Mouse (Mus musculus) neutrophil, adult 5-6 weeks (primary cell): Measurements from ENCODE around the gene Rbp7. TPM values are rescaled to one million over a fixed set of nuclear protein-coding genes. Genes with fewer than 3 reads are reported as not detected.
"Not testable (repeated sequence)": the region's sequence is repeated elsewhere in the genome, so short reads cannot be mapped to it uniquely, and the experiment has no call there.

ENCODE experiments used
- ATAC-seq: fragments of 151-379, 151-347 bp; 2 replicates; pipeline ENCODE4 v1.8.0; 2017; ENCODE audit warnings: mild to moderate bottlenecking, moderate TSS enrichment; ENCODE audit not compliant: insufficient number of reproducible peaks, poor library complexity, low FRiP score, severe bottlenecking; ENCODE audit errors: extremely low read depth
- total RNA-seq: library from RNA; stranded (forward); fragments of 200-1000 nt; gene quantifications from 2 replicates; pipeline ENCODE4 v1.2.3, GENCODE M21; 2017

Rbp7 gene
- total RNA-seq: not detected in 2 replicates

- ATAC-seq: no peak
Measured at GRCm38 (mm10) chr4:149454879-149455278, at the start of gene Rbp7. Gene Rbp7, minus strand, starts transcription at chr4:149454978.

GRCm38 (mm10) chr4:149504363-149504762 lies 49.6 kb upstream of the Rbp7 start:
- ATAC-seq: no peak

- no peak for ATAC-seq
Measured at GRCm38 (mm10) chr4:149499790-149500189, 45.0 kb upstream of the Rbp7 start.

GRCm38 (mm10) chr4:149498901-149499300 lies 44.1 kb upstream of the Rbp7 start:
- ATAC-seq: no peak

- ATAC-seq: no peak
Measured at GRCm38 (mm10) chr4:149496612-149497011, 41.8 kb upstream of the Rbp7 start.

DNA sequence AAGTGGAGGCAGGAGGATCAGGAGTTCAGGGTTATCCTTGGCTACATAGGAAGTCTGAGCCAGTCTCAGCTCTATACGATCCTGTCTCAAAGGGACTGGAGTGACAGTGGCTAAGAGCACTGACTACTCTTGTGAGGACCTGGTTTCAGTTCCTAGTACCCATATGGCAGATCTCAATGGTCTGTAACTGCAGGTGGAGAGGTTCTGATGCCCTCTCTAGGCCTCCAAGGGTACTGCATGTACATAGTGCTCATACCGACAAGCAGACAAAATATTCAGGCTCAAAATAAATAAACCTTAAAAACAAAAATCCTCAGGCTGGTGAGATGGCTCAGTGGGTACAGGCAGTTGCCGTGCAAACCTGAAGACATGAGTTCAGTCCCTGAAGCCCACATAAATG lies 36.4 kb upstream of the Rbp7 start:
- ATAC-seq: no peak

GRCm38 (mm10) chr4:149489415-149490240 lies 34.9 kb upstream of the Rbp7 start:
- ATAC-seq: no peak

GRCm38 (mm10) chr4:149487729-149488128 lies 33.0 kb upstream of the Rbp7 start:
- ATAC-seq: no peak

DNA sequence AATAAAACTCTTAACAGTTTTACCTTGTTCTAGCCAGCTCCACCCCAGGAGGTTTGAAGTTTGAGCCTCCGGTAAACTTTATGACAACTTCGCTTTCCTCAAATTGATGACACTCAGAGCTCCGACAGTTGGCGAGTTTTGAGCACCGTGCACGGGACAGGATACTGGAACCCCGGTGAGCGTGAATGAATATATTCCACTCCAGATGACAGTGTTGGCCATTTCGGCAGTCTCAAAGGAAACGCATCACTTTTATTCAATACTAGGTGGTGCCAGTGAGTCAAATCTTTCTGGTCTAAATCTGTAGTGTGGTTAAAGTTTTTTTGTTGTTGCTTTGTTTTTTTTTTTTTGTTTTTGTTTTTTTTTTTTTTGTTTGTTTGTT lies 31.0 kb upstream of the Rbp7 start:
- ATAC-seq: no peak

DNA sequence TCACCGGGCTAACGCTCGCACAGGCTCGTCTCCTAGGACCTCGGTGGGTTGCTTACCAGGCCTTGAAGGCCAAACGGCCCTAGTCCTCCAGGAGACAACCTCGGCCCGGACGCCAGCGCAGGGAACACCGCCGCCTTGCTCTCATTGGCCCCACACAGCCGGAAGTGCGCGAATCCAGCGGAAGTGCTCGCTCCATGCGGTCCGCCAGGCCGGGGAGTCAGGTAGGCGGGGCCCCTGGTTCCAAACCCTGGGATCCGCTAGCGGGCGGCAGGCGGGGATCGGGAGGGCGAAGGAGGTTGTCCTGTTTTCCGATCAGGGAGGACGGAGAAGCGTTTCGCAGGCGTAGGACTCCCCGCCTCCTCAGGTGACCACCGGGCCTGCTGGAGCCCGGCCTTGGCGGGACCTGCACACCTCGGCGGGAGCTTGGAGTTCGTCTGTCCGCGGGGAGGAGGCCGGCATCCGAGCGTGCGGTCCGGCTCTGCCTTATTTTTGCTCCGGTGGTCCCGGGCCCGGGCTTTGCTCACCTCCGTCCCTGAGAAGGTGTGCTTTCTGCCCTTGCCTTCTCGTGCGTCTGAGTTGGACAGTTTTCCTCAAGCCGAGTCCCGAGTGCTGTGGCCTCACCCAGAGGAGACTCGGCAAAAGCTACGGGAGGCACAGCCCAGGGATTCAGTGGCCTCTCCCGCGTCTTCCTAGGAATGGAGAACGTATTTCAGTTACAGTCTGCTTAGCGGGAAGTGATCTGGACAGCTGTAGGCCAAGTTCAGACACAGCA lies 30.5 kb upstream of the Rbp7 start, which contains the start of the genes Nmnat1 and Lzic:
Gene Nmnat1, minus strand, starts transcription at position 150 of the 772 bp plus-strand sequence.
Gene Lzic, plus strand, starts transcription at position 177 of the 772 bp plus-strand sequence.
- peak; percentile 88 for ATAC-seq

- no peak for ATAC-seq
Measured at GRCm38 (mm10) chr4:149484566-149484965, 29.8 kb upstream of the Rbp7 start.

DNA sequence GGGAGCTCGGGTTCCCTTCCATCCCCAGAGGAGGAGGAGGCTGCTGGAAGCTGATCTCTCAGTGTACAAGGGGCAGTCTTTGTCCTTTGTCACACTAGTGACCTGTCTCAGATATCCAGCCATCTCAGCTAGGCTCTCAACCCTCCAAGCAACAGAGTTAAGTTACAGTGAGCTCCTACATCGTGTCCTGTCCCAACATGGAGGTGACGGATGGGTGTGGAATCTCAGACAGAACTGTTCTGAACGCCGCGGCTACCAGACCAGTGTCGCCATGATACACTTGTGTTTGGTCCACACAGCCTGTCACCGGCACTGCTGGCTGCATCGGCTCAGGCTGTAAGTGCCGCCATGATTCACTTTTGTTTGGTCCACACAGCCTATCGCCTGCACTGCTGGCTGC lies 22.3 kb upstream of the Rbp7 start, which contains the start of gene Tmem274:
Gene Tmem274, plus strand, starts transcription at position 301 of the 400 bp plus-strand sequence.
- ATAC-seq: no peak

GRCm38 (mm10) chr4:149475096-149475495 lies 20.3 kb upstream of the Rbp7 start:
- ATAC-seq: no peak

- ATAC-seq: no peak
Measured at GRCm38 (mm10) chr4:149469557-149469956, 14.8 kb upstream of the Rbp7 start.

DNA sequence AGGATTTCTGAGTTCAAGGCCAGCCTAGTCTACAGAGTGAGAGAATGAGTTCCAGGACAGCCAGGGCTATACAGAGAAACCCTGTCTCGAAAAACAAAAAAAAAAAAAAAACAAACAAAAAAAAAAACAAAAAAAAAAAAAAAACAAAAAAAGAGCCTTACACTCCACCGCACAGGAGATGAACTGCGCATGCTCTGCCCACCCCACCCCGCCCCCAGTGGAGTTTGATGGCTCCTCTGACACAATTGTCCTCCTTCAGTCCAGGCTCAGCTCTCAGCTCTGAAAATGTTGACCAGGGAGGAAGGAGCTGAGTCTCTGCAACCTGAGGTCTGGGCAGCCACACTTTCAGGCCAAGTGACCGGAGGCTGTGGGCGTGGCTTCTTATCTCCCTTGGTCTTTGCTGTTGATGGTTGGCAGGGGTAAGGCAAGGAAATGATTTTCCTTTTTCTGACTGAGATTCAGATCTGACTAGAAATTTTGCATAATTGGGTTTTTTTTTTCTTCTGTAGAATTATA lies 8.7 kb upstream of the Rbp7 start:
- no peak for ATAC-seq

DNA sequence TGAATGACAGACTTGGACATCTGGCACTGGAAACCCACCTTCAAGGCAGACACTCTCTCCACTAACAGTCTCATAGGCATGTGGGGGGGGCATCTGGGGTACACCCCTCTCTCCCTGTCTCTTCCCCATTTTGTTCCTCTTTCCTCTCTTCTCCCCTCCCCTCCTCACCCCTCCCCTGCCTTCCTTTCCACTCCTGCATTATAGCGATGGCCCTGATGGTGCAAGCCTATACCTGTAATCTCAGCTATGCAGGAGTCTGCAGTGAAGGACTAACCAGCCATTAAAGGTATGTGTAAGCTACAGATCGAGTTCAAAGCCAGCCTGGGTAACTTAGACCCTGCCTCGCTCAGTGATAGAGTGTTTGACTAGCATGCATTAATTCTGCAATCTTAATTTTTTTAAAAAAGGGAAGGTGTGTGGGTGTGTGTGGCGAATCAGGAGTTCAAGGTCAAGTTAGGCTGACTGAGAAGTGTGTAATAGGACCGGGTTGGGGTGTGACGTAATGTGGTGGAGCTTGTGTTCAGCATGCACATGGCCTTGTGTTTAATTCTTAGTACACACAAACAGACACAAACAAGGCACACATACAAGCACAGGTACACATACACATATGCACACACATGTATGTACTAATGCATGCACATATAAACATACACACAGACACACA lies 7.7 kb upstream of the Rbp7 start:
- no peak for ATAC-seq

DNA sequence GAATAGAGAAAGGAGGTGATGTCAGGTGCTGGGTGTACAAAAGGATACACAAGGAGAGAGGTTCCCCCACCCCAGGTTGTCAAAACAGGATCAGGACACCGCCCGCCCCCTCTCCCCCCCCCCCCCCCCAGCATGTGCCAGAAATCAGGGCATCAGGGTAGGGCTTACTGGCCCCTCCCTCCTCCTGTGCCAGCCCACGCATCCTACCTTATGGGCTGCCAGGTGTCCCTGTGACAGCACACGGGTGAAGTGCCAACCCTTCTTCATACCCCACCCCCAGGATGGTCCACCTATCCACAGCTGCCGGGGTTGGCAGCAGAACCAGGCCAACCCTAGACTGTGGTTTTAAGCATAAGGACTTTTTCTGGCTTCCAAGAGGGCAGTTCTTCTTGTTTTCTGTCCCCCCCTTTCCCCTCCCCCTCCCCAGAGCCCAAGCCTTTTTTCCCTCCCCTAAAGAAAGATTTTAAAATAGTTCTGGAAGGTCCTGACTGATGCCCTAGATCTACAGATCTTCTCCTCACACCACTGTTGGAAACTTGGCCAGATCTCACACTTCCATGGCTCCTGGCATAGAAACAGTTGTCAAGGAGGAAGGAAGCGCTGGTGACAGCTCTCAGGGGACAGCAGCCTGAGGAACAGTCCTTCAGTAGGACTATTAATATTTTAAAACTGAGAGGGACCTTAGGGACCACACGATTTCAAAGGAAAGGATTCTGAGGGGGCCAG lies 7.0 kb upstream of the Rbp7 start:
- ATAC-seq: no peak

DNA sequence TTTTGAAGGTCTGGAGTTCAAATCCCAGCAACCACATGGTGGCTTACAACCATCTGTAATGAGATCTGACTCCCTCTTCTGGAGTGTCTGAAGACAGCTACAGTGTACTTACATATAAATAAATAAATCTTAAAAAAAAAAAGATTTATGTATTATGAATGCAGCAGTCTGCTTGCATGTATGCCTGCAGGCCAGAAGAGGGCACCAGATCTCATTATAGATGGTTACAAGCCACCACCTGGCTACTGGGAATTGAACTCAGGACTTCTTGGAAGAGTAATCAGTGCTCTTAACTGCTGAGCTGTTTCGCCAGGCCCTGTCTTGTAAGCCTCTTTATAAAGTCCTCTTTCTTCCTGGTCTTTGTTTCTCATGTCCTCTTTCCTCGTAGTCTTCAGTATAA lies 5.7 kb upstream of the Rbp7 start:
- not testable (repeated sequence) for ATAC-seq

DNA sequence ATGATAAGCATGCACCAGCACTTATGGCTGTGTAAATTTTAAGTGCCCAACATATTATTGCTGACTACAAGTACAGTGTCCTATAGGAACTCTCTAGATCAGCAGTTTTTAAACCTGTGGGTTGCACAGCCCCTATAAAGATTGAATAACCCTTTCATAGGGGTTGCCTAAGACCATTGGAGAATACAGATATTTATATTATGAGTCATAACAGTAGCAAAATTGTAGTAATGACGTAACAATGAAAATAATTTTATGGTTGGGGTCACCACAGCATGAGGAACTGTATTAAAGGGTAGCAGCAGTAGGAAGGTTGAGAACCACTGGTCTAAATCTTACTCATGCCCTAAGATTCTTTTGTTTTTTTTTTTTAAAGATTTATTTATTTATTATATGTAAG lies 4.6 kb upstream of the Rbp7 start:
- no peak for ATAC-seq
